Comparison of ENCODE assay signal across 10 mouse cellular contexts in the genomic region with DNA sequence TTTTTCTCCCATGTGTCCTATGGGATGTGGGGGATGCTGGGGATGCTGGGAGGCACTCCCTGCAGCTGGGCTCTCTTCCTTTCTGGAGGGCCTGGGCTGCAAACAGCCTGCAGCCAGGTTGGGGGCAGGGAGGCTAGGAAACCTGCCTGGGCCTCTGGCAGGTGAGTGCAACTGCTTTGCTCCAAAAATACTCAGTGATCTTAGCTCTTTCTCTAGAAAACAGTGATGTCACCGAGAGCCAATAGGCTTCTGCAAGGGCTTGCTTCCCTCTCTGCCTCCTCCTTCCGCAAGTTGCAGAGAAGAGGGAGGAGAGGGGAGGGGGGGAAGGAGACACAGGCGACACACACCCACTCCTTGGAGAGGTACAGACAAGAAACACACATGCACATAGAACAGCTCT. TPM values are rescaled to one million over a fixed set of nuclear protein-coding genes. Genes with fewer than 3 reads are reported as not detected.
DNase-seq lines count a peak whose midpoint lies in the region; ATAC-seq and TF ChIP-seq lines count a peak whose summit lies in the region.
"Had no signal": no experiment of that assay in that cellular context is flagged by ENCODE, and none has a peak within 500 bp of the region (broad histone marks: within the 10 kb centered on the region; RNA-seq: fewer than 3 reads in every experiment).

No protein-coding gene starts in this region.

- 14% methylated on average over 2 of the region's 3 CpGs for WGBS in hindbrain, postnatal 0 days
- WGBS in heart, embryonic 12.5 days, result 11% methylated on average over 3 of the region's 3 CpGs
- 15% methylated on average over 2 of the region's 3 CpGs for WGBS in intestine, embryonic 15.5 days

- peak; percentile 82 for ATAC-seq in hindbrain, postnatal 0 days
- no peak for ATAC-seq in heart, embryonic 12.5 days (ENCODE audit: insufficient number of reproducible peaks, low FRiP score)
- ATAC-seq in intestine, embryonic 15.5 days, result no peak

- no peaks in the 10 kb centered on the region for H3K27me3 ChIP-seq in hindbrain, postnatal 0 days (ENCODE audit: insufficient read depth, low read length)
- peaks cover 38% of the 10 kb centered on the region for H3K27me3 ChIP-seq in heart, embryonic 12.5 days (replicated peaks)
- 0 out of 2 replicates have a peak, but pooled peaks cover under 1% of the 10 kb centered on the region for H3K27me3 ChIP-seq in intestine, embryonic 15.5 days (replicated peaks)

- no peak overlapping the region for H3K9ac ChIP-seq in hindbrain, postnatal 0 days (replicated peaks; ENCODE audit: low read length)
- H3K9ac ChIP-seq in heart, embryonic 12.5 days, result no peak overlapping the region
- no peak overlapping the region for H3K9ac ChIP-seq in intestine, embryonic 15.5 days

- no peak for TF ChIP-seq CTCF in hindbrain, postnatal 0 days (IDR thresholded peaks at IDR 0.05; ENCODE audit: low read depth)

- H3K27ac ChIP-seq in hindbrain, postnatal 0 days, result peak overlapping the region; percentile 89
- no peak overlapping the region for H3K27ac ChIP-seq in heart, embryonic 12.5 days (ENCODE audit: poor library complexity, severe bottlenecking)
- H3K27ac ChIP-seq in intestine, embryonic 15.5 days, result no peak overlapping the region

- H3K36me3 ChIP-seq in hindbrain, postnatal 0 days (ENCODE audit: insufficient read depth, low read length), result 0 out of 2 replicates have a peak, but pooled peaks cover 5% of the 10 kb centered on the region
- H3K36me3 ChIP-seq in heart, embryonic 12.5 days, result no peaks in the 10 kb centered on the region
- no peaks in the 10 kb centered on the region for H3K36me3 ChIP-seq in intestine, embryonic 15.5 days

- H3K4me3 ChIP-seq in hindbrain, postnatal 0 days (ENCODE audit: low read length), result no peak overlapping the region
- no peak overlapping the region for H3K4me3 ChIP-seq in heart, embryonic 12.5 days
- no peak overlapping the region for H3K4me3 ChIP-seq in intestine, embryonic 15.5 days (replicated peaks)

- H3K4me1 ChIP-seq in hindbrain, postnatal 0 days (ENCODE audit: insufficient read depth, low read length), result peaks cover 56% of the 10 kb centered on the region
- H3K4me1 ChIP-seq in heart, embryonic 12.5 days (replicated peaks), result peaks cover 25% of the 10 kb centered on the region
- no peaks in the 10 kb centered on the region for H3K4me1 ChIP-seq in intestine, embryonic 15.5 days (replicated peaks)

- no peak overlapping the region for H3K4me2 ChIP-seq in hindbrain, postnatal 0 days (ENCODE audit: low read depth, low read length)
- H3K4me2 ChIP-seq in heart, embryonic 12.5 days, result no peak overlapping the region
- no peak overlapping the region for H3K4me2 ChIP-seq in intestine, embryonic 15.5 days (replicated peaks)

- peak; percentile 30 for DNase-seq in layer of hippocampus, adult 11-12 months (ENCODE audit: low spot score)
- DNase-seq in layer of hippocampus, postnatal 14 days (ENCODE audit: low spot score in 2 of 2), result no peak
- peak; percentile 68 to 72 for DNase-seq in cerebellum, postnatal 36 days
- peak; percentile 84 for DNase-seq in hindbrain, postnatal 0 days (ENCODE audit: low spot score)
- peak; percentile 71 to 90 for DNase-seq in right cerebral cortex, postnatal 10 days (ENCODE audit: low spot score in 2 of 2)
- no peak for DNase-seq in urinary bladder, postnatal 10 days (ENCODE audit: low spot score)
- DNase-seq: adrenal gland, postnatal 25 days had no signal

- H3K9me3 ChIP-seq in hindbrain, postnatal 0 days (ENCODE audit: low read length), result no peaks in the 10 kb centered on the region
- no peaks in the 10 kb centered on the region for H3K9me3 ChIP-seq in heart, embryonic 12.5 days (replicated peaks)
- H3K9me3 ChIP-seq in intestine, embryonic 15.5 days, result no peaks in the 10 kb centered on the region

RNA-seq across cellular contexts. Expression of a gene that starts 8.3 kb away (rescaled TPM):
- total RNA-seq in layer of hippocampus, postnatal 14 days (2021), result 10 to 100 TPM; 54.8 to 69.7 TPM
- 86.5 and 89.9 TPM in 2 replicates for total RNA-seq in hindbrain, postnatal 0 days (2014; rRNA removed)
- 20.4 and 21.4 TPM in 2 replicates for polyA plus RNA-seq in hindbrain, postnatal 0 days (2015; fragmentation: Nextera tagmentation; extraction: Ambion mirVana)
- polyA plus RNA-seq in heart, embryonic 12.5 days (2016; fragmentation: Nextera tagmentation; extraction: Ambion mirVana), result 3.1 and 3.3 TPM in 2 replicates
- polyA plus RNA-seq in intestine, embryonic 15.5 days (2015; fragmentation: Nextera tagmentation; extraction: Ambion mirVana), result 4.4 and 4.7 TPM in 2 replicates
- polyA plus RNA-seq: liver, adult 2 months had no signal

Comparison
In these comparisons a context has a peak if more than half of its experiments do, and no peak if none do; other contexts are left out.
1. DNase-seq: peak in layer of hippocampus, adult 11-12 months (single experiment), cerebellum, postnatal 36 days (2 of 2), hindbrain, postnatal 0 days (single experiment) and right cerebral cortex, postnatal 10 days (2 of 2); none in layer of hippocampus, postnatal 14 days (0 of 2) and urinary bladder, postnatal 10 days (single experiment).